Mouse (Mus musculus) natural killer cell, adult 2 months (primary cell): ENCODE data around the gene Urod.

Experiments used
- DNase-seq, 2 experiments: peaks; one replicate each; pipeline ENCODE4 v3.0.0; 2022; ENCODE audit warnings: low spot score in 2 of 2

Urod gene

GRCm38 (mm10) chr4:116995131-116995797 lies 1.1 kb upstream of the Urod start, which contains the start of gene Hectd3:
Hectd3 (plus strand) TSS chr4:116995317.
- DNase-seq: peak; percentile 41 to 53

- DNase-seq: peak; percentile 66 to 79
These were observed 2.8 kb downstream of the Urod start for GRCm38 (mm10) chr4:116991366-116991765.

DNA sequence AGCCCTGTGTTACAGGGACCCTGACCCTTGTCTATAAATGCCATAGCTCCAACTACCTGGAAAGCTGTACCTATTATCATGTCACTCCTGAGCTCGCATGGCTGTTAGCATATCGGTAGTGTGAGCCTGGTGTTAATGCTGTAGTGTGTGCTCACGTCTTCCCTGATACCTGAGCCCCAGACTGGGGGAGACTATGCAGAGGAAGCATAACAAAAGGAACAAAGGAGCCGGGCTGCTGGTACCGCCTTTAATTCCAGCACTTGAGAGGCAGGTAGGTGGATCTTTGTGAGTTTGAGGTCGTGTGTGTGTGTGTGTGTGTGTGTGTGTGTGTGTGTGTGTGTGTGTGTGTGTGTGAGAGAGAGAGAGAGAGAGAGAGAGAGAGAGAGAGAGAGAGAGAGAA lies 4.5 kb downstream of the Urod start:
- DNase-seq: no peak

- no peak for DNase-seq
These were observed 7.1 kb downstream of the Urod start for GRCm38 (mm10) chr4:116987122-116987456.

GRCm38 (mm10) chr4:116986400-116987121 lies 7.7 kb downstream of the Urod start:
- peak; percentile 20 to 51 for DNase-seq

GRCm38 (mm10) chr4:116985681-116986080 lies 8.5 kb downstream of the Urod start:
- DNase-seq: no peak

GRCm38 (mm10) chr4:116976503-116976902 lies 17.7 kb downstream of the Urod start:
- no peak for DNase-seq

DNA sequence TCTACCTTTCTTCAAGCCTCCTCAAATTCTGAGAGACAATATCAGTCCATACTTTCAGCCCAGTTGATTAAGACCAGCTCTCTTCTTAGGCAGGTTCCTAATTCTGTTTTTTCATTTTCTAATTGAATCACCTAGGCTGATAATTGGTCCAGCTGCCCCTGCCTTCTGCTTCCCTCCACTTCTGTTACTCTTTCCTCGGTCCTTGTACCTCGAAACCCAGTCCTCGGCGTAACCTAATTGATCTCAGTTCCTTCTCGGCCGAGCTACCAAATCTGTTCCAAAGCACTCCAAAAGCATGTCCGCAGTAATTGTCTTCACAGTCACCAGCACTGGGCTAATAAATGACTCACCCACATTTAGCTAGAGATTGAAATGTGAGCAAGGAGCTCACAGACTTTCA lies 39.3 kb downstream of the Urod start:
- no peak for DNase-seq

GRCm38 (mm10) chr4:116951642-116952041 lies 42.6 kb downstream of the Urod start:
- no peak for DNase-seq

GRCm38 (mm10) chr4:116944055-116944454 lies 50.2 kb downstream of the Urod start:
- no peak for DNase-seq

GRCm38 (mm10) chr4:116942695-116943094 lies 51.5 kb downstream of the Urod start:
- DNase-seq: no peak
